Mouse (Mus musculus) bone marrow macrophage, adult 2 months (primary cell): ENCODE results near the gene Btg2.

Experiments used
- CTCF ChIP-seq: IDR thresholded peaks from 2 replicates; pipeline ENCODE4 v1.5.1; 2012; ENCODE audit warnings: low read depth, mild to moderate bottlenecking, low read length, moderate library complexity
- POLR2A ChIP-seq: IDR thresholded peaks from 2 replicates; pipeline ENCODE4 v1.6.1; 2012; ENCODE audit warnings: mild to moderate bottlenecking, low read depth, low read length, borderline replicate concordance

DNA sequence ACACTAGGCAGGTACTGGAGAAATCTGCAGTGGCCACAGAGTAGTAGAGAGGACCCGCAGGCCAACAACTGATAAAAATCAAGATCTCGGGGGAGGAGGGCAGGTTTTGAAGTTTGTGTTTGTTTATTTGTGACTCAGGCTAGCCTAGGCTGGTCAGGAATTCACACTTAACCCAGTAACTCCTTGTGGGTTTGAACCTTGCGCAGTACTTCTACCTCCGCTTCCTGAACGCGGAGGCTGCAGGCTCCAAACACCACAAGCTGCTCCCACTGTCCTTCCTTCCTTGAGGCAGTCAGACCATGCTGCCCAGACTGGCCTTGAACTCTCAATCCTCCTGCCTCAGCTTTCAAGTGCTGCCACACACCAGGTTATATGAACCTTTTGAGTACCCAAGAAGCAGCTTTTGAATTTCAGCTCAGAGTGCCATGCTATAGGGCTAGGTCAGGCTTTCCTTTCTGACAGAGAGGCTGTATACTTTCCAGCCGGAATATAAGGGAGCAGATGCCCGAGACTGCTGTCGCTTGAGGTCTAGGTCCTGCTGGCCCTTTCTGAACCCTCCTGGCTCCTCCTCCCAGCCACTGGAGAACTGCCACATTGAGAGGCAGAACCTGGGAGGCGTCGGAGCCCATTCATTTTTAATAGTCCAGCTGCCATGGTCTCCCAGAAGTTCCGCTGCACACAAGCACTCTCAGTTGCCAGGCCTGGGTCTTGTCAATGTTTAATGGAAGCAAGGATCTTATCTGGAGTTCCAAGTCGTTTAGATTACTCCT lies 19.2 kb upstream of the Btg2 start:
- no peak for TF ChIP-seq POLR2A
- TF ChIP-seq CTCF, result no peak
